Mouse (Mus musculus) lung, embryonic 14.5 days (tissue): ENCODE data around the gene Cabp4. TPM values are rescaled to one million over a fixed set of nuclear protein-coding genes. Genes with fewer than 3 reads are reported as not detected.

ENCODE experiments used
- ATAC-seq: fragments of 200-750 bp; cut with Nextera tagmentation; 2 replicates; pipeline ENCODE4 v1.8.0; 2017; ENCODE audit warnings: mild to moderate bottlenecking, moderate TSS enrichment, moderate library complexity; ENCODE audit not compliant: insufficient read depth
- DNase-seq: peaks from one replicate; pipeline ENCODE4 v3.0.0-alpha.2; 2015
- H3K27ac ChIP-seq: fragments of 300-500 bp; sonication (generic); 2 replicates; pipeline ENCODE4 v1.5.1; 2014; ENCODE audit warnings: low read depth, mild to moderate bottlenecking, moderate library complexity
- H3K27me3 ChIP-seq: fragments of 300-500 bp; sonication (generic); 2 replicates; pipeline ENCODE4 v1.6.1; 2014; ENCODE audit warnings: low read length, control low read depth; ENCODE audit not compliant: insufficient read depth
- H3K36me3 ChIP-seq: fragments of 300-500 bp; sonication (generic); 2 replicates; pipeline ENCODE4 v1.6.1; 2014; ENCODE audit warnings: control low read depth; ENCODE audit not compliant: insufficient read depth
- H3K4me1 ChIP-seq: fragments of 300-500 bp; sonication (generic); 2 replicates; pipeline ENCODE4 v1.6.1; 2014; ENCODE audit warnings: antibody characterized with exemption, control low read depth; ENCODE audit not compliant: insufficient read depth
- H3K4me2 ChIP-seq: fragments of 300-500 bp; sonication (generic); 2 replicates; pipeline ENCODE4 v1.6.1; 2014; ENCODE audit warnings: mild to moderate bottlenecking
- H3K4me3 ChIP-seq: fragments of 300-500 bp; sonication (generic); 2 replicates; pipeline ENCODE4 v1.5.1; 2014; ENCODE audit warnings: low read depth, low read length
- H3K9ac ChIP-seq: fragments of 300-500 bp; sonication (generic); 2 replicates; pipeline ENCODE4 v1.6.1; 2014
- H3K9me3 ChIP-seq: fragments of 300-500 bp; sonication (generic); 2 replicates; pipeline ENCODE4 v1.6.1; 2016; ENCODE audit warnings: low read depth, low read length, control low read depth
- CTCF ChIP-seq: IDR thresholded peaks from 2 replicates; pipeline ENCODE4 v1.5.1; 2016; ENCODE audit warnings: antibody characterized with exemption, low read depth
- WGBS: fragments of 180-500 bp; shearing (Covaris S2); extraction: QIAGEN DNeasy Blood & Tissue Kit; methylation state at CpG from one replicate; pipeline ENCODE4 v1.1.7; 2014; 5-methylcytosine and 5-hydroxymethylcytosine counted together
- polyA plus RNA-seq: library from polyadenylated mRNA; unstranded; fragments of >200 nt; fragmentation: Nextera tagmentation; extraction: Ambion mirVana; gene quantifications from 2 replicates; pipeline ENCODE4 v1.2.1, GENCODE M21; 2014

Gene Cabp4
- polyA plus RNA-seq, 1 experiment from 2014 or later: 0.09 TPM

- ATAC-seq (no peak), DNase-seq (no peak)
- Histone ChIP-seq H3K9me3 (no peaks in the 10 kb centered on the region), H3K27me3 (no peaks in the 10 kb centered on the region), H3K9ac (no peak overlapping the region), H3K4me3 (no peak overlapping the region), H3K36me3 (peaks cover 53% of the 10 kb centered on the region), H3K4me1 (no peaks in the 10 kb centered on the region), H3K27ac (no peak overlapping the region), H3K4me2 (no peak overlapping the region)
- WGBS: 69% methylated on average over 13 of the region's 13 CpGs
- no peak for TF ChIP-seq CTCF
Observed at GRCm38 (mm10) chr19:4154437-4155222, 10.8 kb upstream of the Cabp4 start.

- Histone ChIP-seq H3K9ac (no peak within 1 kb of the TSS), H3K4me1 (peaks cover 5% of the 10 kb centered on the region), H3K36me3 (peaks cover 39% of the 10 kb centered on the region), H3K9me3 (no peaks in the 10 kb centered on the region), H3K27me3 (no peaks in the 10 kb centered on the region), H3K27ac (no peak within 1 kb of the TSS), H3K4me2 (no peak within 1 kb of the TSS), H3K4me3 (no peak within 1 kb of the TSS)
- WGBS: 50% methylated on average over 11 of the region's 11 CpGs
- no peak for ATAC-seq
- TF ChIP-seq CTCF: no peak
- DNase-seq: no peak
Observed at GRCm38 (mm10) chr19:4153232-4153654, 9.4 kb upstream of the Cabp4 start, which contains the start of gene Ptprcap. Gene Ptprcap (plus strand): TSS chr19:4153604.

GRCm38 (mm10) chr19:4152445-4153231 lies 8.8 kb upstream of the Cabp4 start:
- ATAC-seq (no peak), DNase-seq (no peak)
- Histone ChIP-seq H3K4me1 (peaks cover 5% of the 10 kb centered on the region), H3K27ac (no peak overlapping the region), H3K9me3 (no peaks in the 10 kb centered on the region), H3K9ac (no peak overlapping the region), H3K4me3 (no peak overlapping the region), H3K4me2 (no peak overlapping the region), H3K36me3 (peaks cover 33% of the 10 kb centered on the region), H3K27me3 (no peaks in the 10 kb centered on the region)
- TF ChIP-seq CTCF: no peak
- WGBS: 79% methylated on average over 8 of the region's 8 CpGs

GRCm38 (mm10) chr19:4151898-4152297 lies 8.1 kb upstream of the Cabp4 start:
- H3K9me3 ChIP-seq: no peaks in the 10 kb centered on the region
- peaks cover 27% of the 10 kb centered on the region for H3K36me3 ChIP-seq
- DNase-seq (no peak), ATAC-seq (no peak)
- H3K4me1 ChIP-seq: peaks cover 5% of the 10 kb centered on the region
- H3K27me3 ChIP-seq: no peaks in the 10 kb centered on the region
- H3K4me2 ChIP-seq: no peak overlapping the region
- WGBS: 90% methylated on average over 5 of the region's 5 CpGs
- H3K27ac ChIP-seq: no peak overlapping the region
- H3K4me3 ChIP-seq: no peak overlapping the region
- no peak for TF ChIP-seq CTCF
- H3K9ac ChIP-seq: no peak overlapping the region

GRCm38 (mm10) chr19:4151488-4151860 lies 7.6 kb upstream of the Cabp4 start:
- Histone ChIP-seq H3K4me3 (no peak overlapping the region), H3K9me3 (no peaks in the 10 kb centered on the region), H3K27me3 (no peaks in the 10 kb centered on the region), H3K27ac (no peak overlapping the region), H3K4me1 (peaks cover 5% of the 10 kb centered on the region), H3K36me3 (peaks cover 27% of the 10 kb centered on the region), H3K9ac (no peak overlapping the region), H3K4me2 (no peak overlapping the region)
- ATAC-seq: no peak
- no peak for TF ChIP-seq CTCF
- 71% methylated on average over 5 of the region's 5 CpGs for WGBS
- no peak for DNase-seq

GRCm38 (mm10) chr19:4150567-4151487 lies 7.0 kb upstream of the Cabp4 start:
- H3K9ac ChIP-seq: no peak overlapping the region
- no peak for ATAC-seq
- 85% methylated on average over 22 of the region's 22 CpGs for WGBS

More at GRCm38 (mm10) chr19:4150567-4151487, 7.0 kb upstream of the Cabp4 start:
- Histone ChIP-seq H3K9me3 (no peaks in the 10 kb centered on the region), H3K4me2 (no peak overlapping the region), H3K36me3 (peaks cover 27% of the 10 kb centered on the region), H3K4me3 (no peak overlapping the region), H3K27ac (no peak overlapping the region), H3K4me1 (peaks cover 5% of the 10 kb centered on the region), H3K27me3 (no peaks in the 10 kb centered on the region)
- no peak for DNase-seq
- no peak for TF ChIP-seq CTCF
